Mouse (Mus musculus) kidney, adult 2 months (tissue): Measurements from ENCODE around the gene Ncln. TPM values are rescaled to one million over a fixed set of nuclear protein-coding genes. Genes with fewer than 3 reads are reported as not detected.

ENCODE experiments used
- DNase-seq: peaks from one replicate; pipeline ENCODE4 v3.0.0; 2021
- H3K27ac ChIP-seq: fragments of 200-500 bp; 2 replicates; pipeline ENCODE4 v1.5.1; 2012; ENCODE audit warnings: low read depth, low read length, control low read depth, inconsistent platforms; ENCODE audit not compliant: insufficient read depth
- H3K27me3 ChIP-seq: fragments of 200-500 bp; replicated peaks from 2 replicates; pipeline ENCODE4 v1.6.1; 2012; ENCODE audit warnings: mild to moderate bottlenecking, moderate library complexity, low read length, inconsistent platforms; ENCODE audit not compliant: control insufficient read depth, insufficient read depth
- H3K36me3 ChIP-seq: fragments of 200-500 bp; 2 replicates; pipeline ENCODE4 v1.6.1; 2012; ENCODE audit warnings: mild to moderate bottlenecking, moderate library complexity, low read length, inconsistent platforms; ENCODE audit not compliant: control insufficient read depth, insufficient read depth
- H3K4me1 ChIP-seq: fragments of 200-500 bp; 2 replicates; pipeline ENCODE4 v1.6.1; 2011; ENCODE audit warnings: low read length; ENCODE audit not compliant: control insufficient read depth, insufficient read depth
- H3K4me3 ChIP-seq: fragments of 200-500 bp; 2 replicates; pipeline ENCODE4 v1.5.1; 2011; ENCODE audit warnings: mild to moderate bottlenecking, low read depth, low read length, control low read depth; ENCODE audit not compliant: insufficient read depth
- CTCF ChIP-seq: fragments of 200-500 bp; conservative IDR thresholded peaks from 2 replicates; pipeline ENCODE4 v1.5.1; 2011; ENCODE audit warnings: low read depth, mild to moderate bottlenecking, control low read depth, low read length, moderate library complexity, mixed read lengths; ENCODE audit not compliant: insufficient read depth, insufficient read length
- POLR2A ChIP-seq: fragments of 200-500 bp; IDR thresholded peaks from one replicate; pipeline ENCODE4 v1.6.1; 2011; ENCODE audit warnings: low read depth, low read length, control low read depth
- WGBS: fragments of 180-500 bp; shearing (Covaris S2); methylation state at CpG from one replicate; pipeline ENCODE4 v1.1.7; 2018; 5-methylcytosine and 5-hydroxymethylcytosine counted together
- polyA plus RNA-seq: library from polyadenylated mRNA; depleted of rRNA; stranded (reverse); fragments of >200 nt; gene quantifications from 2 replicates; pipeline ENCODE4 v1.2.3, GENCODE M21; 2012

Ncln gene
- polyA plus RNA-seq, 1 experiment: 148 TPM

- WGBS: 47% methylated on average over 9 of the region's 9 CpGs
- Histone ChIP-seq H3K27ac (no peak within 1 kb of the TSS), H3K4me3 (no peak within 1 kb of the TSS), H3K4me1 (no peaks in the 10 kb centered on the region), H3K36me3 (no peaks in the 10 kb centered on the region), H3K27me3 (no peaks in the 10 kb centered on the region)
- DNase-seq: peak; percentile 30
- no peak for TF ChIP-seq CTCF
- TF ChIP-seq POLR2A: no peak
Observed at GRCm38 (mm10) chr10:81524051-81524605, 27.9 kb upstream of the Ncln start, which contains the start of gene Gna15. TSS of gene Gna15 (minus strand) at chr10:81524225.

- no peak for TF ChIP-seq POLR2A
- no peak for TF ChIP-seq CTCF
- no peak overlapping the region for H3K27ac ChIP-seq
- no peaks in the 10 kb centered on the region for H3K36me3 ChIP-seq
- no peak overlapping the region for H3K4me3 ChIP-seq
- 37% methylated on average over 19 of the region's 19 CpGs for WGBS
- DNase-seq: no peak
- no peaks in the 10 kb centered on the region for H3K4me1 ChIP-seq
- H3K27me3 ChIP-seq: no peaks in the 10 kb centered on the region
Observed at GRCm38 (mm10) chr10:81523570-81523969, 27.4 kb upstream of the Ncln start.

- H3K4me3 ChIP-seq: no peak overlapping the region
- DNase-seq: no peak
Observed at GRCm38 (mm10) chr10:81523142-81523541, 26.9 kb upstream of the Ncln start.

GRCm38 (mm10) chr10:81519978-81520365 is 23.8 kb upstream of the Ncln start:
- Histone ChIP-seq H3K4me3 (no peak overlapping the region), H3K36me3 (no peaks in the 10 kb centered on the region), H3K4me1 (no peaks in the 10 kb centered on the region), H3K27ac (no peak overlapping the region), H3K27me3 (no peaks in the 10 kb centered on the region)
- TF ChIP-seq POLR2A (no peak), CTCF (no peak)
- DNase-seq: no peak
- WGBS: 48% methylated on average over 3 of the region's 3 CpGs

More at GRCm38 (mm10) chr10:81523142-81523541, 26.9 kb upstream of the Ncln start:
- Histone ChIP-seq H3K27ac (no peak overlapping the region), H3K27me3 (no peaks in the 10 kb centered on the region), H3K4me1 (no peaks in the 10 kb centered on the region), H3K36me3 (no peaks in the 10 kb centered on the region)
- WGBS: 72% methylated on average over 6 of the region's 6 CpGs
- no peak for TF ChIP-seq CTCF
- no peak for TF ChIP-seq POLR2A

GRCm38 (mm10) chr10:81519227-81519977 is 23.2 kb upstream of the Ncln start:
- no peaks in the 10 kb centered on the region for H3K4me1 ChIP-seq
- H3K27ac ChIP-seq: no peak overlapping the region
- WGBS: 68% methylated on average over 6 of the region's 6 CpGs
- TF ChIP-seq CTCF (no peak), POLR2A (no peak)
- H3K4me3 ChIP-seq: no peak overlapping the region
- no peaks in the 10 kb centered on the region for H3K36me3 ChIP-seq
- H3K27me3 ChIP-seq: no peaks in the 10 kb centered on the region
- DNase-seq: no peak

- H3K36me3 ChIP-seq: no peaks in the 10 kb centered on the region
- 15% methylated on average over 4 of the region's 4 CpGs for WGBS
- no peak for TF ChIP-seq POLR2A
- peak; percentile 79 for TF ChIP-seq CTCF
- peak; percentile 77 for DNase-seq
- H3K4me3 ChIP-seq: no peak overlapping the region
- no peaks in the 10 kb centered on the region for H3K4me1 ChIP-seq
- H3K27me3 ChIP-seq: no peaks in the 10 kb centered on the region
- no peak overlapping the region for H3K27ac ChIP-seq
Observed at GRCm38 (mm10) chr10:81518546-81518945, 22.4 kb upstream of the Ncln start.

GRCm38 (mm10) chr10:81517227-81517626 is 21.0 kb upstream of the Ncln start:
- H3K27me3 ChIP-seq: no peaks in the 10 kb centered on the region
- no peak overlapping the region for H3K27ac ChIP-seq
- no peak overlapping the region for H3K4me3 ChIP-seq
- DNase-seq: no peak
- H3K36me3 ChIP-seq: no peaks in the 10 kb centered on the region
- H3K4me1 ChIP-seq: no peaks in the 10 kb centered on the region
- no peak for TF ChIP-seq CTCF
- TF ChIP-seq POLR2A: no peak
- 77% methylated on average over 8 of the region's 8 CpGs for WGBS
